Mouse (Mus musculus) liver, embryonic 16.5 days (tissue): ENCODE measurements around the gene Fbxl12. TPM values are rescaled to one million over a fixed set of nuclear protein-coding genes. Genes with fewer than 3 reads are reported as not detected.
A peak's percentile ranks its signal among the peaks of the same experiment; 100 is the strongest.

ENCODE experiments used
- ATAC-seq: fragments of 200-750 bp; cut with Nextera tagmentation; 2 replicates; pipeline ENCODE4 v1.8.0; 2017; ENCODE audit warnings: low read depth, mild to moderate bottlenecking, moderate number of reproducible peaks, moderate library complexity
- H3K27ac ChIP-seq: fragments of 300-500 bp; sonication (generic); 2 replicates; pipeline ENCODE4 v1.5.1; 2014; ENCODE audit warnings: mild to moderate bottlenecking, low read length
- H3K27me3 ChIP-seq: fragments of 300-500 bp; sonication (generic); 2 replicates; pipeline ENCODE4 v1.6.1; 2014; ENCODE audit warnings: low read depth, low read length, mixed read lengths; ENCODE audit not compliant: control insufficient read depth, insufficient read depth
- H3K36me3 ChIP-seq: fragments of 300-500 bp; sonication (generic); 2 replicates; pipeline ENCODE4 v1.6.1; 2014; ENCODE audit warnings: mild to moderate bottlenecking; ENCODE audit not compliant: control insufficient read depth, insufficient read depth
- H3K4me1 ChIP-seq: fragments of 300-500 bp; sonication (generic); 2 replicates; pipeline ENCODE4 v1.6.1; 2014; ENCODE audit warnings: low read depth, low read length, mixed read lengths; ENCODE audit not compliant: control insufficient read depth
- H3K4me2 ChIP-seq: fragments of 300-500 bp; sonication (generic); 2 replicates; pipeline ENCODE4 v1.6.1; 2014; ENCODE audit warnings: low read depth, low read length, mixed read lengths
- H3K4me3 ChIP-seq: fragments of 300-500 bp; sonication (generic); 2 replicates; pipeline ENCODE4 v1.5.1; 2014; ENCODE audit warnings: low read depth, mild to moderate bottlenecking, low read length
- H3K9ac ChIP-seq: fragments of 300-500 bp; sonication (generic); 2 replicates; pipeline ENCODE4 v1.6.1; 2014; ENCODE audit warnings: low read depth, low read length
- H3K9me3 ChIP-seq: fragments of 300-500 bp; sonication (generic); replicated peaks from 2 replicates; pipeline ENCODE4 v1.6.1; 2016; ENCODE audit warnings: low read length; ENCODE audit not compliant: control insufficient read depth
- WGBS: fragments of 180-500 bp; shearing (Covaris S2); extraction: QIAGEN DNeasy Blood & Tissue Kit; methylation state at CpG from one replicate; pipeline ENCODE4 v1.1.7; 2014; ENCODE audit not compliant: insufficient replicate concordance; 5-methylcytosine and 5-hydroxymethylcytosine counted together
- polyA plus RNA-seq: library from polyadenylated mRNA; unstranded; fragments of >200 nt; fragmentation: Nextera tagmentation; extraction: Ambion mirVana; gene quantifications from 2 replicates; pipeline ENCODE4 v1.2.1, GENCODE M21; 2015

Fbxl12 gene
- polyA plus RNA-seq, 1 experiment from 2014 or later = 5.9 TPM

- Histone ChIP-seq H3K27ac (no peak overlapping the region), H3K36me3 (no peaks in the 10 kb centered on the region), H3K9me3 (no peaks in the 10 kb centered on the region), H3K4me3 (no peak overlapping the region), H3K4me1 (no peaks in the 10 kb centered on the region), H3K9ac (no peak overlapping the region), H3K27me3 (no peaks in the 10 kb centered on the region), H3K4me2 (no peak overlapping the region)
- 63% methylated on average over 5 of the region's 5 CpGs for WGBS
- no peak for ATAC-seq
These were observed 32.6 kb downstream of the Fbxl12 start for GRCm38 (mm10) chr9:20611976-20612375.

DNA sequence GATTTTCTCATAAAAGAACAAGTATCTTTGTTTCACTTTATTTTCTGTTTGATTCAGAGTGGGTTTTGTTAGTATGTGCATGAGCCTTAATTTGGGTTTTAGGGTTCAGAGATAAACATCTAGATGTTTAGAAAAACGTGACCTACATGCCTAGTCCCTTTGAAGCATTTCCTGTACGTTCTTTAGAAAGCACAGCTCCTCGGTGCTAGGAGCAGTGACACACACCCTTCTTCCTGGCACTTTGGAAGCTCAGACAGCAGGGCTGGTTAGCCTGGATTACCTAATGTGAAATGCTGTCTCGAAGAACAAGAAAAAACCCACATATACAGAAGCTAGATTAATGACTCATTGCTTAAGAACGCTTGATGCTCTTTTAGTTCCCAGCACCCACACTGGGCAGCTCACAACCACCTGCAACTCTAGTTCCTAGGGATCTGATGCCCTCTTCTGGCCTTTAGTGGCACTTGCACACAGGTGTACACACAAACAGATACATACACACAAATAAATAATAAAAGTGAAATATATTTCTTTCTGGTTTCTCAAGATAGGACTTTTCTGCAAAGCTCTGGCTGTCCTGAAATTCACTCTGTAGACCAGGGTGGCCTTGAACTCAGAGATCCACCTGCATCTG is 34.6 kb downstream of the Fbxl12 start:
- Histone ChIP-seq H3K27ac (no peak overlapping the region), H3K4me2 (no peak overlapping the region), H3K9me3 (no peaks in the 10 kb centered on the region), H3K9ac (no peak overlapping the region), H3K4me3 (no peak overlapping the region), H3K4me1 (no peaks in the 10 kb centered on the region), H3K36me3 (no peaks in the 10 kb centered on the region), H3K27me3 (no peaks in the 10 kb centered on the region)
- ATAC-seq = no peak
- WGBS = 63% methylated on average over 5 of the region's 5 CpGs

- Histone ChIP-seq H3K4me1 (no peaks in the 10 kb centered on the region), H3K27me3 (no peaks in the 10 kb centered on the region), H3K9me3 (no peaks in the 10 kb centered on the region), H3K4me3 (peak overlapping the region; percentile 83), H3K36me3 (no peaks in the 10 kb centered on the region), H3K27ac (peak overlapping the region; percentile 92), H3K9ac (peak overlapping the region; percentile 88), H3K4me2 (peak overlapping the region; percentile 90)
- peak; percentile 87 for ATAC-seq
- WGBS = 1% methylated on average over 57 of the region's 57 CpGs
These were observed 37.2 kb downstream of the Fbxl12 start for GRCm38 (mm10) chr9:20607100-20607974.

DNA sequence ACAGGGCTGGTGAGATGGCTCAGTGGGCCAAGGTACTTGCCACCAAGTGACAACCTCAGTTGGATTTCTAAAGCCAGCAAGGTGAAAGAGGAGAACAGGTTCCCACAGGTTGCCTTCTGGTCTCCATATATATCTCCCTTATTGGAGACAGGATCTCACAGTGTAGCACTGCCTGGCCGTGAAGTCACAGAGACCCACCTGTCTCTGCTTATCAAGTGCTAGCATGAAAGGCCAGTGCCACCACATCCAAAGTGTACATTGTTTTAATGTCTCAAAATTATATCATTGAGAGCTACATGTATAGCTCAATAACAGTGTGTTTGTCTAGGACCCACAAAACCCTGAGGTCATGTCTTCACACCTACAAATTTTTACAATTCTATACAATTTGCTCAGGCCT is 38.3 kb downstream of the Fbxl12 start:
- Histone ChIP-seq H3K4me1 (no peaks in the 10 kb centered on the region), H3K27ac (no peak overlapping the region), H3K4me3 (no peak overlapping the region), H3K9ac (no peak overlapping the region), H3K4me2 (no peak overlapping the region), H3K27me3 (no peaks in the 10 kb centered on the region), H3K36me3 (no peaks in the 10 kb centered on the region), H3K9me3 (no peaks in the 10 kb centered on the region)
- no peak for ATAC-seq
- 67% methylated on average over 1 of the region's 1 CpGs for WGBS

GRCm38 (mm10) chr9:20601270-20601669 is 43.3 kb downstream of the Fbxl12 start:
- no peaks in the 10 kb centered on the region for H3K4me1 ChIP-seq
- 56% methylated on average over 6 of the region's 6 CpGs for WGBS
- H3K36me3 ChIP-seq = no peaks in the 10 kb centered on the region
- ATAC-seq = no peak
- H3K4me2 ChIP-seq = no peak overlapping the region
- H3K27ac ChIP-seq = no peak overlapping the region
- no peaks in the 10 kb centered on the region for H3K9me3 ChIP-seq
- H3K27me3 ChIP-seq = no peaks in the 10 kb centered on the region; the same call in 1 of the 2 replicates
- H3K4me3 ChIP-seq = no peak overlapping the region
- H3K9ac ChIP-seq = no peak overlapping the region

DNA sequence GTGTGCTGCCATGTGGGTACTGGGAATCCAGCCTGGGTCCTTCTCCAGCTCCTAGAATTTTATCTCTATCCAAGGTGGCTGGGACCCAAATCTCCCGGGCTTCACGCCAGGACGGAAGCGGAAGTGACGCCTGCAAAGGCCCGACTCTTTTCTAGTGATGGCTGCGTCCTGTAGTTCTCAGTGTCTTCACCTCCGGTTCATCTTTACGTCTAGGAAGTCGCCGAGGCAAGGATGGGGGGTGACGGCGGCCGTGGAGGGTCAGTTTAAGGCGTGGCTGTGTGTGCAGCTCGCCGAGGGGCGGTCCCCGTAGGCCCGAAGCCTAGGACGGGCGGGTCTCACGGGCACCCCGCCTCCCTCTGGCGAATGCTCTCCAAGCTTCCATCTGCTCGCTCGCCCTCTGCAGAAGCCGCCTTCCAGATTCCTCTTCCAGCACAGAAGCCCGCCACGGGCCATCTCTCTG is 63.4 kb downstream of the Fbxl12 start, which contains the start of gene Zfp846:
Zfp846 (plus strand) TSS at position 117 of the 460 bp plus-strand sequence.
- peak within 1 kb of the TSS; percentile 63 for H3K4me3 ChIP-seq
- H3K9me3 ChIP-seq = no peaks in the 10 kb centered on the region; the same call in 1 of the 2 replicates
- H3K27ac ChIP-seq = no peak within 1 kb of the TSS
- H3K4me1 ChIP-seq = no peaks in the 10 kb centered on the region; the same call in 1 of the 2 replicates
- no peaks in the 10 kb centered on the region for H3K27me3 ChIP-seq
- ATAC-seq = peak; percentile 98
- peak within 1 kb of the TSS; percentile 55 for H3K9ac ChIP-seq
- H3K4me2 ChIP-seq = peak within 1 kb of the TSS; percentile 80
- under 1% methylated on average over 30 of the region's 30 CpGs for WGBS
- H3K36me3 ChIP-seq = no peaks in the 10 kb centered on the region

GRCm38 (mm10) chr9:20576591-20576990 is 68.0 kb downstream of the Fbxl12 start:
- no peaks in the 10 kb centered on the region; the same call in 1 of the 2 replicates for H3K27me3 ChIP-seq
- H3K27ac ChIP-seq = no peak overlapping the region
- no peaks in the 10 kb centered on the region for H3K9me3 ChIP-seq
- 64% methylated on average over 2 of the region's 2 CpGs for WGBS
- H3K4me3 ChIP-seq = no peak overlapping the region
- ATAC-seq = no peak
- H3K4me2 ChIP-seq = no peak overlapping the region
- H3K9ac ChIP-seq = no peak overlapping the region
- no peaks in the 10 kb centered on the region for H3K36me3 ChIP-seq
- H3K4me1 ChIP-seq = no peaks in the 10 kb centered on the region; the same call in 1 of the 2 replicates

- Histone ChIP-seq H3K36me3 (no peaks in the 10 kb centered on the region), H3K4me2 (no peak overlapping the region), H3K9ac (no peak overlapping the region), H3K4me1 (no peaks in the 10 kb centered on the region), H3K4me3 (no peak overlapping the region), H3K27me3 (no peaks in the 10 kb centered on the region; the same call in 1 of the 2 replicates), H3K27ac (no peak overlapping the region), H3K9me3 (no peaks in the 10 kb centered on the region)
- ATAC-seq = no peak
These were observed 73.5 kb downstream of the Fbxl12 start for GRCm38 (mm10) chr9:20571060-20571459.
